Mouse (Mus musculus) midbrain, embryonic 11.5 days (tissue): Measurements from ENCODE around the gene Pitpnm1. TPM values are rescaled to one million over a fixed set of nuclear protein-coding genes. Genes with fewer than 3 reads are reported as not detected.

Source experiments
- ATAC-seq: fragments of 200-750 bp; cut with Nextera tagmentation; 2 replicates; pipeline ENCODE4 v1.8.0; 2017; ENCODE audit warnings: moderate TSS enrichment, moderate library complexity; ENCODE audit not compliant: low FRiP score
- DNase-seq: peaks from one replicate; pipeline ENCODE4 v3.0.0; 2015; ENCODE audit warnings: low spot score; ENCODE audit errors: missing footprints
- H3K27ac ChIP-seq: fragments of 300-500 bp; sonication (generic); 2 replicates; pipeline ENCODE4 v1.5.1; 2014; ENCODE audit warnings: low read depth, low read length
- H3K27me3 ChIP-seq: fragments of 300-500 bp; sonication (generic); 2 replicates; pipeline ENCODE4 v1.6.1; 2014; ENCODE audit warnings: mild to moderate bottlenecking, low read length, moderate library complexity, mixed read lengths; ENCODE audit not compliant: control insufficient read depth, insufficient read depth
- H3K36me3 ChIP-seq: fragments of 300-500 bp; sonication (generic); 2 replicates; pipeline ENCODE4 v1.6.1; 2014; ENCODE audit warnings: mild to moderate bottlenecking, low read length, moderate library complexity, mixed read lengths; ENCODE audit not compliant: control insufficient read depth, insufficient read depth
- H3K4me1 ChIP-seq: fragments of 300-500 bp; sonication (generic); 2 replicates; pipeline ENCODE4 v1.6.1; 2014; ENCODE audit warnings: low read length; ENCODE audit not compliant: control insufficient read depth, insufficient read depth
- H3K4me2 ChIP-seq: fragments of 300-500 bp; sonication (generic); 2 replicates; pipeline ENCODE4 v1.6.1; 2014; ENCODE audit warnings: mild to moderate bottlenecking, moderate library complexity
- H3K4me3 ChIP-seq: fragments of 300-500 bp; sonication (generic); 2 replicates; pipeline ENCODE4 v1.5.1; 2014; ENCODE audit warnings: low read depth, low read length
- H3K9ac ChIP-seq: fragments of 300-500 bp; sonication (generic); 2 replicates; pipeline ENCODE4 v1.6.1; 2014; ENCODE audit warnings: low read length
- H3K9me3 ChIP-seq: fragments of 300-500 bp; sonication (generic); 2 replicates; pipeline ENCODE4 v1.6.1; 2016; ENCODE audit warnings: low read length; ENCODE audit not compliant: control insufficient read depth
- WGBS: fragments of 180-500 bp; shearing (Covaris S2); extraction: QIAGEN DNeasy Blood & Tissue Kit; methylation state at CpG from one replicate; pipeline ENCODE4 v1.1.7; 2014; 5-methylcytosine and 5-hydroxymethylcytosine counted together
- polyA plus RNA-seq: library from polyadenylated mRNA; unstranded; fragments of >200 nt; fragmentation: Nextera tagmentation; extraction: Ambion mirVana; gene quantifications from 2 replicates; pipeline ENCODE4 v1.2.1, GENCODE M21; 2014

Gene Pitpnm1
- polyA plus RNA-seq, result 11.2 and 11.3 TPM in 2 replicates

GRCm38 (mm10) chr19:4099837-4100717 lies at the start of gene Pitpnm1:
Pitpnm1 (plus strand) TSS chr19:4099998.
- Histone ChIP-seq H3K27ac (no peak within 1 kb of the TSS), H3K9me3 (no peaks in the 10 kb centered on the region), H3K4me3 (peak within 1 kb of the TSS; percentile 45), H3K9ac (peak within 1 kb of the TSS; percentile 65), H3K36me3 (no peaks in the 10 kb centered on the region), H3K4me1 (peaks cover 28% of the 10 kb centered on the region), H3K27me3 (peaks cover 21% of the 10 kb centered on the region), H3K4me2 (peak within 1 kb of the TSS; percentile 90)
- DNase-seq (peak; percentile 93), ATAC-seq (no peak)
- WGBS, result 1% methylated on average over 49 of the region's 53 CpGs

GRCm38 (mm10) chr19:4051016-4051415 lies 48.8 kb upstream of the Pitpnm1 start:
- ATAC-seq, result no peak
- DNase-seq, result peak; percentile 41
- H3K27ac ChIP-seq, result no peak overlapping the region
- no peaks in the 10 kb centered on the region for H3K27me3 ChIP-seq
- no peak overlapping the region for H3K4me3 ChIP-seq
- whole genome bisulfite sequencing, result 90% methylated on average over 5 of the region's 5 CpGs
- no peaks in the 10 kb centered on the region for H3K9me3 ChIP-seq
- no peaks in the 10 kb centered on the region for H3K36me3 ChIP-seq
- no peak overlapping the region for H3K9ac ChIP-seq
- no peaks in the 10 kb centered on the region for H3K4me1 ChIP-seq
- no peak overlapping the region for H3K4me2 ChIP-seq

- WGBS, result 56% methylated on average over 10 of the region's 10 CpGs
- no peak overlapping the region for H3K9ac ChIP-seq
Observed at GRCm38 (mm10) chr19:4051741-4052515, 47.9 kb upstream of the Pitpnm1 start.

GRCm38 (mm10) chr19:4052516-4053030 lies 47.2 kb upstream of the Pitpnm1 start:
- ATAC-seq (no peak), DNase-seq (peak; percentile 64)
- Histone ChIP-seq H3K9ac (no peak overlapping the region), H3K36me3 (no peaks in the 10 kb centered on the region), H3K4me3 (no peak overlapping the region), H3K27ac (no peak overlapping the region), H3K4me1 (no peaks in the 10 kb centered on the region), H3K9me3 (no peaks in the 10 kb centered on the region), H3K27me3 (no peaks in the 10 kb centered on the region), H3K4me2 (no peak overlapping the region)
- WGBS, result 79% methylated on average over 5 of the region's 5 CpGs

More at GRCm38 (mm10) chr19:4051741-4052515, 47.9 kb upstream of the Pitpnm1 start:
- no peaks in the 10 kb centered on the region for H3K27me3 ChIP-seq
- no peak for ATAC-seq
- H3K27ac ChIP-seq, result no peak overlapping the region
- H3K9me3 ChIP-seq, result no peaks in the 10 kb centered on the region
- H3K4me2 ChIP-seq, result no peak overlapping the region
- no peak overlapping the region for H3K4me3 ChIP-seq
- H3K36me3 ChIP-seq, result no peaks in the 10 kb centered on the region
- DNase-seq, result peak; percentile 96
- H3K4me1 ChIP-seq, result no peaks in the 10 kb centered on the region

- Histone ChIP-seq H3K4me2 (no peak overlapping the region), H3K9ac (no peak overlapping the region), H3K9me3 (no peaks in the 10 kb centered on the region), H3K36me3 (no peaks in the 10 kb centered on the region), H3K4me3 (no peak overlapping the region), H3K27ac (no peak overlapping the region), H3K4me1 (no peaks in the 10 kb centered on the region), H3K27me3 (no peaks in the 10 kb centered on the region)
- 91% methylated on average over 5 of the region's 5 CpGs for WGBS
- DNase-seq, result peak; percentile 26
- no peak for ATAC-seq
Observed at GRCm38 (mm10) chr19:4054613-4055012, 45.2 kb upstream of the Pitpnm1 start.

GRCm38 (mm10) chr19:4055216-4055946 lies 44.4 kb upstream of the Pitpnm1 start:
- ATAC-seq, result no peak
- WGBS, result 72% methylated on average over 8 of the region's 8 CpGs

GRCm38 (mm10) chr19:4055947-4056693 lies 43.7 kb upstream of the Pitpnm1 start:
- Histone ChIP-seq H3K4me2 (no peak overlapping the region), H3K27ac (no peak overlapping the region), H3K36me3 (no peaks in the 10 kb centered on the region), H3K9ac (no peak overlapping the region), H3K9me3 (no peaks in the 10 kb centered on the region), H3K27me3 (no peaks in the 10 kb centered on the region), H3K4me1 (no peaks in the 10 kb centered on the region), H3K4me3 (no peak overlapping the region)
- ATAC-seq, result no peak
- WGBS, result 68% methylated on average over 15 of the region's 15 CpGs
- DNase-seq, result peak; percentile 67

More at GRCm38 (mm10) chr19:4055216-4055946, 44.4 kb upstream of the Pitpnm1 start:
- no peak overlapping the region for H3K4me3 ChIP-seq
- H3K4me1 ChIP-seq, result no peaks in the 10 kb centered on the region
- no peaks in the 10 kb centered on the region for H3K27me3 ChIP-seq
- no peaks in the 10 kb centered on the region for H3K36me3 ChIP-seq
- no peak overlapping the region for H3K4me2 ChIP-seq
- H3K9me3 ChIP-seq, result no peaks in the 10 kb centered on the region
- H3K9ac ChIP-seq, result no peak overlapping the region
- H3K27ac ChIP-seq, result no peak overlapping the region
- peak; percentile 49 for DNase-seq

GRCm38 (mm10) chr19:4056727-4057126 lies 43.1 kb upstream of the Pitpnm1 start:
- no peak overlapping the region for H3K9ac ChIP-seq
- ATAC-seq (no peak), DNase-seq (peak; percentile 83)
- no peak overlapping the region for H3K4me2 ChIP-seq
- no peak overlapping the region for H3K4me3 ChIP-seq
- H3K9me3 ChIP-seq, result no peaks in the 10 kb centered on the region
- WGBS, result 40% methylated on average over 4 of the region's 4 CpGs
- H3K4me1 ChIP-seq, result no peaks in the 10 kb centered on the region
- H3K27me3 ChIP-seq, result no peaks in the 10 kb centered on the region
- H3K36me3 ChIP-seq, result no peaks in the 10 kb centered on the region
- H3K27ac ChIP-seq, result no peak overlapping the region
